Mouse (Mus musculus) MEL (cell line): ENCODE measurements around the gene Idh3b.

ENCODE experiments used
- CHD2 ChIP-seq: IDR thresholded peaks from 2 replicates; pipeline ENCODE4 v1.6.1; 2011; ENCODE audit warnings: low read length, improper control_type of control experiment
- CTCF ChIP-seq, 3 experiments: IDR thresholded peaks in 2 of 3; conservative IDR thresholded peaks in 1 of 3; 2 replicates each; pipeline ENCODE4 v1.5.1; 2011 to 2012; ENCODE audit warnings: low read length in 3 of 3, low read depth in 2 of 3, mild to moderate bottlenecking in 2 of 3, improper control_type of control experiment in 1 of 3, inconsistent platforms in 1 of 3, mixed read lengths in 1 of 3, moderate library complexity in 1 of 3; ENCODE audit not compliant: control insufficient read depth in 1 of 3, insufficient read depth in 1 of 3, poor library complexity in 1 of 3, severe bottlenecking in 1 of 3

DNA sequence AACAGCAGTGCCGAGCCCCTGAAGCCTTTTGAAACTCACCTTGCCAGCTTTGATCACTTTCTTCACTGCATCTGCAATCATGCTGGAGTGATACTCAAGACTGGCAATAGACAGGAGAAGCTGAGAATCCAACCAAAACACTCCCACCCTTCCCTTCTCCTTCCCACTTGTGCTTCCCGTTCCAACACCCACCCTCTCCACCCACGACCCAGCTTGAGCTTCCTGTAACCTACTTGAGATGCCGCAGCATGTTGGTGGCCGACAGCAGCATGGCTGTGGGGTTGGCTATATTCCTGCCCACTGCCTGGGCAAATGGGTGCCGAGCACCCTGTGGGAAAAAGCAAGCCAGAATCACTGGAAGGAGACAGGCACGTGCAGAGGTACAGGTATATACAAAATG is 4.1 kb downstream of the Idh3b start:
- TF ChIP-seq CTCF (IDR thresholded peaks at IDR 0.05 in 2 of 3, conservative IDR thresholded peaks at IDR 0.05 in 1 of 3; ENCODE audit: control insufficient read depth in 1 of 3, insufficient read depth in 1 of 3, low read depth in 2 of 3, low read length in 3 of 3, poor library complexity in 1 of 3, severe bottlenecking in 1 of 3) (no peak), CHD2 (no peak)
